Mouse (Mus musculus): ENCODE measurements around the gene Tmem52b. TPM values are rescaled to one million over a fixed set of nuclear protein-coding genes. Genes with fewer than 3 reads are reported as not detected.

Tmem52b gene
- polyA plus RNA-seq, 1 experiment: not detected

DNA sequence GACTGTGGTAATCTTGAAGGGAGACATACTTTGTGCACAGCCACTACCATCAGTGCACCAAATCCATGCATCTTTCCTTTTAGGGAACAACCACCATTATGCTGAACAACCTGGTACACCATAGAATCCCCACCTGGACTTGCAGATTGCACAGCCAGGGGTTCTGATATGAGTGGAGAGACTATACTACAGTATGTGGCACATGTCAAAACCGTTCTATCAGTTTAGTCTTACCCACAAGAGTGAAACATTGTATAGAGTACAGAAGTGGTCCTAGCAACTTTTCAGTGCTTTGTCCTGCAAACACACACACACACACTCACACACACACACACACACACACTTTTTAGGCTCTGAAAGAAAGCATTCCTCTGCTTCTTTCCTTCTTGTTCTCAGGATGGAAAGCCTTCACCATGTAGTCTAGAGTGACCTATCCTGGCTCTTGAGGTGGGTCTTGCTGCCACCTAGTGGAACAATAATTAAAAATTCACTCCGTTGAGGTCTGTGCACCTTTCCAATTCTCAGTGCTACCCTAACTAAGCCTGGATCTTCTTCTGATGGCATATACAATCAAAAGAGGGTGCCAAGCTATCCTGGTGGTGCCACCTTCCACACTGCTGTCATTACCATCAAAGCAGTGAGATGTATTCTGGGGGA is 5.5 kb downstream of the Tmem52b start:
- TF ChIP-seq GATA1 (IDR thresholded peaks at IDR 0.05; ENCODE audit: low read length): no peak

DNA sequence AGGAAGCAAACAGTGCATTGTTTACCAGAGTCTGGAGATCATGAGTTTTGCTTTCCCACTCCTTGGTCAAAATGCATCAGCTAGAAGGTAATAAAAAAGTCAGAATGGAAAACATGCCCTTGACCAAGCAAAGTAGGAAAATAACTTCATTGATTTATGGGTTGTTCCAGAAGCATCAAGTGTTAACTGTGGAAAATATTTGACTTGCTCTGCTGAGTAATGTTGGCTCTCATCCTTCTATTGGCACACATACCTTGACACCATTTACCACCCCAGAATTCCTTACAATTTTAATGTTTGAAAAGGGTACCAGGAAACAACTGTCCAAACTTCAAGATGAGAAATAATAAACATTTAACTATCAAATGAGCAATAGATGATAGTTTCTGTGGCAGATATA is 13.7 kb downstream of the Tmem52b start:
- TF ChIP-seq GATA1 (IDR thresholded peaks at IDR 0.05; ENCODE audit: low read length): no peak

DNA sequence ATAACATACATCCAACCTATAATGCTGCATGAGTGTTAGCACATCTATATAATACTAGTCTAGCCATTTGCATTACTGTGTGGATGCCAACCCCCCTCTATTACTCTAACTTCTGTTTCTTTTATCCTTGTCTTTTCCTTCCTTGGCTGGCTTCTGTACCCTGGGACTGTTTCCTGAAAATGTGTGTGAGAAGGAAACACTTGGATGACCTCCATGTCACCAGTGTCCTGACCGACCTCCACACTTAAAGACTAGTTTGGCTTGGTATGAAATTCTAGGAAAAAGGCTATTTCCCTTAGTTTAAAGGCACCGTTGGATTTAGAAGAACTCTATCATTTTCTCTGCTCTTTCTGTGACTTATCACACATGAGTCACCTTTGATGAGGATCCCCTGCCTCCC is 15.1 kb downstream of the Tmem52b start:
- TF ChIP-seq GATA1 (IDR thresholded peaks at IDR 0.05; ENCODE audit: low read length): no peak

DNA sequence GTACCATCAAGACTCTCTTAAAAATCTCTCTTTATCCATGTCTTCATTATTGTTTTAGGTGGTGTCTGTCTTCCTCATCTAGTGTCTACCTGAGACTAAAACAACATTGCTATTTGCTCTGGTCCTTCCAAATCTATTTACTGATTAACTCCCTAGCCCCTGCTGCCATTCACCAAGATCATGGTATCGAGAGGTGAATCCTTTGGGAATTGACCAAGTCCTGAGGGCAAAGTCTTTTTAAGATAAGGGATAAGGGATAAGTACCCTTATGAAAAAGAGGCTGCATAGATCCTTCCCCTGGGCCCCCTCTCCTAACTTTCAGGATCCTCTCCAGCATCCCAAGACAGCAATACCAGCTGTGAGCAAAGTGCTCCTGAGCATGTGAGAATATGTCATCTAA is 17.2 kb downstream of the Tmem52b start:
- no peak for TF ChIP-seq GATA1 (IDR thresholded peaks at IDR 0.05; ENCODE audit: low read length)

DNA sequence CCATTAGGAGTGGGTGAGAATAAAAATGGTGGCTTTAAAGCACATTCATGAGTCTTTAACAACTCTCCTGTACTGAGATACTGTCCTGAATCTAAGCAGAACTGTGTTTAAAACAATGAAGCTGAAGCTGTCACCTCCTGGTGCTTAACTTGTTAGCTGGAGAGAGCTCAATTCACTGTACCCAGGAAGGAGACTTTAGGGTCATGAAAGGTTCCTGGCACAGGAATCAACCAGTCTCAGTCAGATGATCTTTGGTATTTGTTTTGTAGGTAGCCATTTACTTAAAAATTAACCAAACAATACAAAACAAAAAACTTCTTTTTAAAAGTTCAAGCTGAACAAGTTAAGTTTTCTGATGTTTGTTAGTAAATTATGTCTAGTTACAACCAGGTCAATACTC is 17.9 kb downstream of the Tmem52b start:
- no peak for TF ChIP-seq GATA1 (IDR thresholded peaks at IDR 0.05; ENCODE audit: low read length)

DNA sequence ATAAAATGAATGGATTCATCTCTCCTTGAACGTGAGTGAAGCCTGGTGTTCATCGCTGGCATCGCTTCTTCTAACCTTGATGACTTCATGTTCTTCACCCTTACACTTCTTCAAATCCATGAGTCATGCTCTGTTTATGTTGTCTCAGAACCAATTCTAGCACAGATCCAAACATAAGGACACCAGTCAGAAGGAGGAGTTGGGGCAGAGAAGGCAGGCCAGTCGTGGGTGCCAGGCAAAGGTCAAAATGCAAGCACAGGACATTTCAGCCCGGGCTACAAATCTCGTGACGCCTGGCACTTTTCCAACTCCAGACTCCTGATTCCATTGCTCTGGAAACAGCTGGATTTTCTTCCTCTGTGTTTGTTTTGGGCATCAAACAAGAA is 20.2 kb downstream of the Tmem52b start:
- TF ChIP-seq GATA1 (IDR thresholded peaks at IDR 0.05; ENCODE audit: low read length): no peak

DNA sequence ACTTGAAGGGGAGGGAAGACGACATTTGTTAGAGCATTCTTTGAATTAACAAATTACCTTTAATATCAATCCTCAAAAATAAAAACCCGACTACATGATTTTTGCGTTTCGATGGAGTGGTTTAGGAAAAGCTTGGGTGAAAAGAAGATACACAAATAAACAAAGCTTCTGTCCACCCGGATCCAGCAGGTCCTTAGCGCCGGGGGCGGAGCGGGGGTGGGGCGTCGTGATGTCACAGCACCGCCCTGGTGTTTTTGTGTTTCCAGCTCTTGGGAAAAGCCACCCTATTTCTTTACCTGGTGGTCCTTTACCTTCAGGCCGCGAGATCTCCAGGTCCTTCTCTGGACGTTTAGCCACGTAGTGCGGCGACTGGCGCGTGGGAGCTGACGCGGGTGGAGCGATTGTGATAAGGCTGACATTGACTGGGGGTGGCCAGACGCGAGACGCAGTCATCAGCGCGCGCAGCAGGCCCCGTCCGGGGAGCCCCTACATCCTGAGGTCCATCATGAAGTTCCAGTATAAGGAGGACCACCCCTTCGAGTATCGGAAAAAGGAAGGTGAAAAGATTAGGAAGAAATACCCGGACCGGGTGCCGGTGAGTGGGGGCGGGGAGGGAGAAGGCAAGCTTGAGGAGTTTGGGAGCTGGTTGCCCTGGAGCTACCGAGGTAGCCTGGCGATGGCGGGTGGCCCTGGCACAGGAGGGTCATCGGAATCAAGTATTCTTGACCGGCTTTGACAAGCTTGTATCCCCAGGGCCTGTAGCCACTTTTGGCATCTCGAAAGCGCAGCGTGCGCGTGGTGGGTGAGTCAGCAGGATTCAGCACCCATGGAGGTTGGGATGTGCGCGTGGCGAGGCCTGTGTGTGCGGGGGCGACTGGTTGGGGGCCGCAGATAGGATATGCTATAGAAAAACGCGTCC is 20.8 kb downstream of the Tmem52b start, which contains the start of gene Gabarapl1:
Gabarapl1 (plus strand) TSS at position 219 of the 919 bp plus-strand sequence.
- no peak for TF ChIP-seq GATA1 (IDR thresholded peaks at IDR 0.05; ENCODE audit: low read length)

DNA sequence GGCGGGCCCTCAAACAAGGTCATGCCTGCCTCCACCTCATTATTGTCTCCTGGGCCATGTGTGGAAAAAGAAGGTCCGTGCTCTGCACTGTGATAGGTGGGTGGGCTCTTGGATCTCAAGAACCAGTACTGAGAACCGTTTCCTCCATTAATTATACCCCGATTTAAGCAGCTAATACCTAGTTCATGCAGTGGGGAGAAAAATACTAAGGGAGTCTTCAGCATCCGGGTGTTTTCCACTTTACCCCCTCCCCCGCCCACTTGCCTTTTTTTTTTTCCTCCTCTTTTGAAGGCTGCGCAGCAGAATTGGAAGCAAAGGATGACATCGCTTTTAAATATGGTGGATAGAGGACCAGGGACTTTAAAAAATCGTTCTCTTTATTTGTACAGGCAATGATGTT is 21.7 kb downstream of the Tmem52b start:
- TF ChIP-seq GATA1 (IDR thresholded peaks at IDR 0.05; ENCODE audit: low read length): no peak

DNA sequence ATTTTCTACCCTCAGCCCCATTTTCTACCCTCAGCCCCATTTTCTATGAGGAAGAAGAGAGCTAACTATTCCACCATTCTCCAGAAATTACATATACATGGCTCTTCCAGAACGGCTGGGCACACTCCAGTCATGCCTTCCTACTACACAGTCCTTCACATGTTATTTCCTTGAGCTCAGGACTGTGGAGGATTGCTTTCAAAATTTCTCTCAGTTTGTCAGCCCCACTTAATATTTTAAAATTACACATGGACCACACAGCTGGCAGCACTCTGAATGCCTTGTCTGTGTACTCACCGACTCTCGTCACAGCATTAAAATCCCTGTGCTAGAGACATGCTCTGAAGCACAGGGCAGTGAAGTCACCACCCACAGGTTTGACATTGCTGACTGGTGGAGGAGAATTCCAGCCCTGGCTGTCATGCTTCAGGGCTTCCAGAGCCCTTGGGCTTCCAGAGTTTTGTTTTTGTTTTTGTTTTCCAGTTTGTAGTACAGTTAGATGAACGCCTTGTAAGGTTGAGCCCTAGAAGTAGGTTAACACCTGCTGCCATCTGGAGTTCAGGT is 22.4 kb downstream of the Tmem52b start:
- TF ChIP-seq GATA1 (IDR thresholded peaks at IDR 0.05; ENCODE audit: low read length): no peak

DNA sequence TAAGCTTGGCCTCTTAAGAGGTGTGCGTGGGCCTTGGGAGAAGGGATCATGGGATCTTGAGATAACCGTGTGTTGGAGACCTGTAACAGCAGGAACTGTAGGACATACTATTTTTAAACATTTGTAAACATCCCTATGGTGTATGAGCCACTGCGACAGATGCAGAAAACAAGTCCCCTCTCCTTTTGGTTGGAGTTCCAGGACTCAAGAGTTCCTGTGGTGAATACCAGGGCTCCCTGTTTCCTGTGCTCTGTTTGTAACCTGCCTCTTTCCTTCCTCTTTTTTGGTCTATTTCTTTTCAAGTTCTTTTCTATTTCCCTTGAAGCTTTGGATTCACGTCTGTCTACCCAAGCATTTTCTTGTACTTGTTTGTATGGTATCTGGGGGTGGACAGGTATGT is 23.4 kb downstream of the Tmem52b start:
- TF ChIP-seq GATA1 (IDR thresholded peaks at IDR 0.05; ENCODE audit: low read length): no peak

DNA sequence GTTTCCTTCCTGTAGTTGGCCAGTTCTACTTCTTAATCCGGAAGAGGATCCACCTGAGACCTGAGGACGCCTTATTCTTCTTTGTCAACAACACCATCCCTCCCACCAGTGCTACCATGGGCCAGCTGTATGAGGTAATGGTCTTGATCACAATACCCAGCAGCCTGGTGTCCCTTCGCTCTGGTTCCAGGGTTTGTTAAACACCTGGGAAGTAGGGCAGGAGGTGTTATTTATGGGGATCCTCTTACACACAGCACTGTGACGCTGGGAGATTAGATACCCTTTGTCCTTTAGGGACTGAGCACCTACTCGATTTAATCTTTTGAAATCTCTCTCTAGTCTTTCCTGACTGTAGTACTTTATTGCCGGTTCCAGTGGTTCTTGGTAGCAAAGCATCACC is 26.2 kb downstream of the Tmem52b start:
- no peak for TF ChIP-seq GATA1 (IDR thresholded peaks at IDR 0.05; ENCODE audit: low read length)

DNA sequence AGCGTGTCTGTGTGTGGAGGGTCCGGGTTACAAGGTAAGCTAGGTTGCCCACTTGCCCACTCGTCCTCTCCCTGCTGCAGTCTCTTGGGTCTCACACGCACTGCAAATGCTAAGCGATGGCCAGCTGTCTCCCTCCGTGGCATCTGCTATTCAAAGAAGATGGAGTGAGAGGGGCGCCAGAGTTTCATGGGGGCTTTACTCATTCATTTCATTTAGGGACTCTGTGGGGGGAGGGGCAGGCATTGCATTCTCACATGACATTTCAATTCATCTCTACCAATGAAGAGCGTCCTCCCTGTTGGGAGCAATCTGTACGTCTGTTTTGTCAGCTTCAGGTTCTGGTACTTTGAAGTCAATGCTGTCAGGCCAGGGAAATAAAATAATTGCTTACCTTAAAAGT is 29.6 kb downstream of the Tmem52b start:
- TF ChIP-seq GATA1 (IDR thresholded peaks at IDR 0.05; ENCODE audit: low read length): no peak

DNA sequence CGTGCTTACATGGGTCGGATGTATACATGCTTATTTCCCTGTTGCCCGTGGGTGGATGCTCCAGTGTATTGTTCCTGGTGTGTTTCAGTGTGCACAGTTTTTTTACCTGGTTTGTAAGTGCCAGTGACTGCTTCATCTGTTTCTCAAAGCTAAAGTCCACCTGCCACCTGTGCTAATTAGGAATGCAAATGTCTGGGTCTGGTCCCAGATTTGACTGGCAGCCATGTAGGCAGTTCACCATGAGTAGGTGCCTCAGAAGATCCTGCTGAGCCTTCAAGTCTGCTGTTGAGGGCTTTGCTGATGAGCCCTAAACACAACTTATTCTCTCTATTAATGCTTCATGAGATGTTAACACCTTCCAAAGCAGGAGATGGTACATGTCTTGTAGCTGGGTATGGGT is 30.2 kb downstream of the Tmem52b start:
- no peak for TF ChIP-seq GATA1 (IDR thresholded peaks at IDR 0.05; ENCODE audit: low read length)

DNA sequence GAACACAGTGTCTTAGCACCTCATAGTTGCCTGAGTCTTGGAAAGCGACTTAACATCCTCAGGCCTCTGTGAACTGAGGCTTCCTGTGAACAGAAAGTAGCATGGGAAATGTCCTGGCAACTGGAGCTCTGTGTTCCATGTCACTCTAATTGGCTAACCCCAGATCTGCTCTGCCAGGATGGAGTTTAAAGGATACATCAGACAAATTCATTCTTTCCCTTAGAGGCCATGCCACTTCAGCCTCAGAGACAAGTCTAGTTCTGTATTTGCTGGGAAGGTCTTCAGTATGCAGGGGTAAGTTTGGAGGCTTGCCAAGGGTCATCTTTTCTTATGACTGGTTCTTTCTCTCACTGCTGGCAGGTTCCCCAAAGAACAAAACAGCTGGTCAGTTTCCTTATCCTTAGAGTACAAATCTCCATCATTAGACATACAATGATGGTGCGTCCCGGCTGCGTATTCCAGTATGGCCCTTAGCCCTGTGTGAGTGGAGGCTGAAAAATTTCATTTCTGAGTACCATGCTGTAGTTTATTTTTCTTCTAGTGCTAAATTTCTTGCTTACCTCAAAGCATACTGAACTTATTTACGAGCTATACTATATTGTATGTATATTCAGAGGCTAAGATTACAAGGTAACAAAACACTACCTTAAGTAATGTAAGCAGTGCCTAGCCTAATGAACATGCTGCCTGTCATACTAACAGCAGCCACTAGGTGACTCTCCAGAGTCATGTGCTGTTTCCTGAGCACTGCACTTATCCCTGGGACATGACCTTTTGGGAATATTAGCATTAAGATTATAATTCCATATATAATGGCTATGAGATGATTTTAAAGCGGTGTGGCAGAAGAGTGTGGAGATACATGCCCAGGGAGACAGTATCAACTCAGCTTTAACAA is 31.6 kb downstream of the Tmem52b start:
- no peak for TF ChIP-seq GATA1 (IDR thresholded peaks at IDR 0.05; ENCODE audit: low read length)

DNA sequence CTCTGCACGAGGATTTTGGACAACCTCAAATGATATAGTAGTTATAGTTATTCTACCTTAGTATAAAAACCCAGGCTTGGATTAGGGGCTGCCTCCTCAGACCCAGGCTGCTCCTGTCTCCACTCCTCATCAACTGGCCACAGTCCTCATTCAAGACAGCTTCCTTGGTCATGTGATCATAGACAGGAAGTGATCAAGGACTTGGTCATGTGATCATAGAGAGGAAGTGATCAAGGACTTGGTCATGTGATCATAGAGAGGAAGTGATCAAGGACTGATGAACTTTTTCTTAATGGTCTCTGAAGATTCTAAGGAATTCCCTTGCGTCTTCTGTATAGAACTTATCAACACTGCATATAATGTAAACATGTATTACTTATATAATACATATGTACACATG is 34.9 kb downstream of the Tmem52b start:
- TF ChIP-seq GATA1 (IDR thresholded peaks at IDR 0.05; ENCODE audit: low read length): no peak
